Mouse (Mus musculus) cerebellum, postnatal 14 days (tissue): ENCODE data around the gene Tppp.
"Not testable (repeated sequence)": the region's sequence is repeated elsewhere in the genome, so short reads cannot be mapped to it uniquely, and the experiment has no call there.

Experiments
- DNase-seq, 2 experiments: peaks; one replicate each; pipeline ENCODE4 v3.0.0; 2021; ENCODE audit warnings: mixed read lengths in 2 of 2

The Tppp gene

DNA sequence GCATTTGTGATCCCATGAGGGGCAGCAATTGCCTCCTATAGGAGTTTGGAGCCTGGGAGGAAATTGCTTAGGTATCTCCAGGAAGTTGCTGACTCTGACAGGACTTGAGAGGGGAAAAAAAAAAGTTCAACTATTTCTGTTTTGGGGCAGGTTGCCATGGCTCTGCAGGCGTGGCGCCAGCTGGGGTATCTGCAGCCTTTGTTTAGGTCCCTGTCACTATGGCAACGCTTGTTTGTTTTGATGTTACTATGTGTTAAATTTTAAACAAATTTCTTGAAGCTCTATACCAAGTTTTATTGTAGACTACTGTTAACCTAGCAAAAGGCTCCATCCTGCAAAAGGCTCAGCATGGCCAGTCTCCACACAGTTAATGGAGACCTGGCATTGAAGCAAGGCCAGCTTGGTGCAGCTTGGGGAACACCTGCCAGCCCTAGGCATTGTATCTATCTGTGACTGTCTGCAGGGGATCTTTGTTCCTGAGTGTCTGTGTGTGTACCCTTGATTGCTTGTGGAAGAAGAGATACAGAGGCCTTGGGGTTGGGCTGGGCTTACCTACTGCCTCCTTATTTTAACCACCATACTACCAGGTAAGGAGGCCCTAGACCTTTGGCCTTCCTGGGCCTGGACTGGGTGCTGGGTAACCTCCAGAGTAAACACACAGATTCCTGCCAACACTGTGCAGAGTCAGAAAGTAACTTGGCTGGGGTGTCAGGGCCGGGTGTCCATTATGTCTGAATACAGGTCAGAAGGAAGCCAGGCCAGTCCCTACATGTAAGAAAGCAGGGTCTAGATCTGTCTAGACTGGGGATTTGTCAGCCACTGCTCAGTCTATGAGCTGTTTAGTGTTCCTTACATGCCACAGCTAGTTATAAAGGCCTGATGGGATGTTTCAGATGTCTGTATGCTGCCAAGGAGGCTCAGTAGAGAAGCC lies 16.2 kb downstream of the Tppp start:
- DNase-seq = peak in 1 of 2 experiments; percentile 24

DNA sequence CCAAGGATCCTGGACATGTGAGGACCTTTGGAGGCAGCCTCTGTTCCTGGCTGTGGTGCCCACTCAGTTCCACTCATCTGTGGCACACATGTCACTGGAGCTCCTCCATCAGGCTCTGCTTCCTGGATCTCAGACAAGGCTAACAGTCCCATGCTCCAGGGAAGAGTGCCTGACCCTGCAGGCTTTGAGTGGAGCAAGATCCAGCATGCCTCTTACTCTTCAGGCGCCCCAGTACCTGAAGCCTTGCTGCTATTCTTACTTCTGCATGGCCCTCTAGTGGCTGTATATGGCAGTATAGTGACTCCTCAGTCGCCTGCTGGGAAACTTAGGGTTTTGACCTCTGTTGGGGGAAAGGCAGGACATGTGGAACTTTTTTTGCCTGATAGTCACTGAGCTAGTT lies 17.0 kb downstream of the Tppp start:
- DNase-seq = peak; percentile 65

DNA sequence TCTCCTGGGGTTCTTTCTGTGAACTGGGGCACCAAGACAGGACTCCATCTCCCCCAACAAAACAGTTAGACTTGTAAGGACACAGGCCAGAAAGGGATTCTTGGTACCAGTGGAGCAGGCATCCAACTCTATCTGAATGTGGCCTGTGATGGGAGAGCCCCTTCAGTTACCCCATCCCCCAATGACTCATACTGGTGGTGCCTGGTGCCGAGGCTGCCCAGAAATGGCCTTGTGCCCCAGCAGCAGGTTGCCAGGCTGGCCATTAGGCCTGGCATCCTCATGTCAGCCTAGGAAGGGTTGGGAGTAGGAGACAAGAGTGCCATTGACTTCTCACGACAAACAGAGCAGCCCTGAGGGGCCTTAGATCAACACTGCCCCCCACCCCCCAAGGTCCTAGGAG lies 18.9 kb downstream of the Tppp start:
- DNase-seq = no peak

DNA sequence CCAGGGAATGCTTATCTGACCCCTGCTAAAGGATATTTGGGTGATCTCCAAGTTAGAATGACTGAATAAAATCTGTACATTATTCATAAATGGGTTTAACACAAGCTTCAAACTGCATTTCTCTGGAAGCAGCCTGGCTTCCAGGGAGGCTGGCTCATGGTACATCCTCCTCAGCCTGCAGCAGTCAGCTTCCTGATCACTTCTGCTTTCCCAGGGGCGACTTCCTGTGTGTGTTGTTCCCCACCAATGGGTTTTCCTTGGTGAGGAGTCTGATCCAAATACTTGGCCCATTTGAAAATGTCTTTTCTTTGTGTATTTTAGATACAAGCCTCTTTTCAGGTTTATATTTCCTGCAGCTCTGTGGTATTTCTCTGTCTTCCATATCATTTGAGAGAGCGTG lies 19.8 kb downstream of the Tppp start:
- DNase-seq = no peak

DNA sequence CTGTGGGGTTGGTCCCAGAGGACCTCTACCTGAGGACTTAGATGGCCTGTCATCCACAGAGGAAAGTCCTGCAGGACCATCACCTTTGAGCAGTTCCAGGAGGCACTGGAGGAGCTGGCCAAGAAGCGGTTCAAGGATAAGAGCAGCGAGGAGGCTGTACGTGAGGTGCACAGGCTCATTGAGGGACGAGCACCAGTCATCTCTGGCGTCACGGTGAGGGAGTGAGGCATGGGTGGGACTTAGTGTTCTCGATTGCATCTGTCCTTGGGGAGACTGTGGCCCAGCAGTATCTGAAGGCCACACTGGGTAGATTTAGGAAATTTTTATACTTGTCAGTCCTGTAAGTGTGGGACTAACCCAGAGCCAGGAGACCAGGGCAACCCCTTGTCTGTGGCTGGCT lies 21.5 kb downstream of the Tppp start:
- no peak for DNase-seq

DNA sequence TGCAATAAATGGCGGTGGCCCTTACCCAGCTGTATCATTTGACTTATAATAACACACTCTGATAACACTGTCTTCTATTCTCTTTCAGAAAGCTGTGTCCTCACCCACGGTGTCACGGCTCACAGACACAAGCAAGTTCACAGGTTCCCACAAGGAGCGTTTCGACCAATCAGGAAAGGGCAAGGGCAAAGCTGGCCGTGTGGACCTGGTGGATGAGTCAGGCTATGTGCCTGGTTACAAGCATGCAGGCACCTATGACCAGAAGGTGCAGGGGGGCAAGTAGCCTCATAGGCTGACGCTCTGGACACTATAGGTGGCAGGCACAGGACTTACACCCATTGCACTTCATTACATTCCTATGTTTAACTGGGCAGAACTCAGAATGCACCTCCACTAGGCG lies 21.9 kb downstream of the Tppp start:
- no peak for DNase-seq

DNA sequence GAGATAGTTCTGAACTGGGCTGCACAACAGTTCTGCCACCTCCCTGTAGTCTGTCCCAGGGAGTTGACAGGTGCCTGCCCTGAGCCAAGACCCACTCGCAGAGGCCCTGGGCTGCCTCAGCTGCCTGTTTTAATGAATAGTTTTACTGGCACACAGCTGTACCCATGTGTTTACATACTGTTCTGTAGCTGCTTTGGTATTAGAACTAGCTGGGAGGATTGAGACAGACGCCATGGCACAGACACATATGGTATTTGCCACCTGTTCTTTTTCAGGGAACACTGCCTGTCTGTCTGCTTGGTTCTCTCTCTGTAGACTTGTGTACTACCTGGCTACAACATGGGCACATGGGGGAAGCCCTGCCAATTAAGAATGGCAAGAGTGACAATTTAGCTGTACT lies 25.5 kb downstream of the Tppp start:
- DNase-seq = no peak

DNA sequence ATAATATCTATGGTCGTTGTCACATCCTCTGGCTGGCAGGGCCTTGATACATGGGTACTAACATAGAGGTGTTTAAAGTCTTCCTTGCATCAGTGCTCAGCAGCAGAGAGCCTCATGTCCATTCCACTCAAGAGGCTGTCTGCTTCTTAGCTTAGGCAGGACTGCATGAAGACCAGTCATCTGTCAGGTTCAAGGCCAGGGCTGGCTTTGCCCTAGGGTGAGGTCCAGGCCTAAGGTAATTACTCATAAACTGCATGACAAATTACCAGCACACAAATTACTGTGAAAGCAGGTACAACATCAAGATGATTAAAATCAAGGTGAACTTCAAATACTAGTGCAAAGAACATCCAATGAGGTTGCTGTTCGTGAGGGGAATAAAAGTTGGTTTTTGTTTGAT lies 26.6 kb downstream of the Tppp start:
- DNase-seq = no peak

DNA sequence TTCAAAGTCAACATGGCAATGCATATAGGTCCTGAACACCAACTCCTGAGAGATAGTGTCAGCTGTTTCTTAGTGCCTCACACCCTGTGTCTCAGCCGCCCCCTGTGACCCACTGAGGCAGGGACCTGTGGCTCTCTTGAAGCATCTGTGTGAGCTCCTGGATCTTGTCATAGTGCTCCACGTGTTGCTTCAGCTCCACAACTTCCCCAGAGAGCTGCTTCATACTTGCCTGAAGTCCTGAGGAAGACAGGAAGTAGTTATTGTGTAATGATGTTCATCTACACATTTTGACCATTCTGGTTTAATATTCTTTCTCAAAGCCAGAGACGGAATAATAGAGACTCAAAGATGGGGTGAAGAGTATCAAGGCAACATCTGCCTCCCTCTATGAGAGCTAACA lies 30.7 kb downstream of the Tppp start:
- no peak for DNase-seq

DNA sequence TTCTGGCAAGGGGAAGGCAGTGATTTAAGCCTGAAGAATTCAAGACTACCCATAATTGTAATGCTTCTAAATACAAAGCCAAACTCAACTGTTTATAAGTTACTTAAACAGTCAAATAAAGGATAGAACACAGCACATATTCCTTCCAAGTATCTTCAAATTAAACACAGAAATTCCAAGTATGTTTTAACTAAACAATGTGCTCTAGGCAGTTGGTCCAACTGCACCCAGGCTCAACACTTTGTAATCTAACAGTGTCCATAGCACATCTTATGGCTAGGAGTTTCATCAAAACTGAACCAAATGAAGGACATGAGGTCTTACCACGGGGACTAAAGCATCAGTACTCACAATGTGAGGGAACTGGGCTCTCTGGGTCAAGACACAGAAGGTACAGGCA lies 47.0 kb downstream of the Tppp start:
- no peak for DNase-seq

DNA sequence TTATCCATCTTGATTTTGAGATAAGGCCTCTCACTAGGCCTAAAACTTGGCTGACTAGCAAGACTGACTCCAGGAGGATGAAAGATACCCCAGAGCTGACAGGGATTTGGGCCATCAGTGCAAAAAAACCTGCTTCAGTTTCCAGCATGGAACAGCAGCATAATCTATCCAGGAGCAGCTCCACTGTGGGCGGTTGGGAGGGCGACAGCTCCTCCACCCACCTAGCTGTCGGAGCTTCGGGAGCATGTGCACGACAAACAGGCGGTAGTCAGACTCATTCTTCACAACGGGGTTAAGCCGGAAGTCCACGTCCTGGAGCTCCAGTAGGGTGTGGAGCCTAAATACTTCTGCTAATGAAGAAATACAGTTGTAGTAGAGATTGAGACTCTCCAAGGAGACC lies 48.9 kb downstream of the Tppp start:
- no peak for DNase-seq

DNA sequence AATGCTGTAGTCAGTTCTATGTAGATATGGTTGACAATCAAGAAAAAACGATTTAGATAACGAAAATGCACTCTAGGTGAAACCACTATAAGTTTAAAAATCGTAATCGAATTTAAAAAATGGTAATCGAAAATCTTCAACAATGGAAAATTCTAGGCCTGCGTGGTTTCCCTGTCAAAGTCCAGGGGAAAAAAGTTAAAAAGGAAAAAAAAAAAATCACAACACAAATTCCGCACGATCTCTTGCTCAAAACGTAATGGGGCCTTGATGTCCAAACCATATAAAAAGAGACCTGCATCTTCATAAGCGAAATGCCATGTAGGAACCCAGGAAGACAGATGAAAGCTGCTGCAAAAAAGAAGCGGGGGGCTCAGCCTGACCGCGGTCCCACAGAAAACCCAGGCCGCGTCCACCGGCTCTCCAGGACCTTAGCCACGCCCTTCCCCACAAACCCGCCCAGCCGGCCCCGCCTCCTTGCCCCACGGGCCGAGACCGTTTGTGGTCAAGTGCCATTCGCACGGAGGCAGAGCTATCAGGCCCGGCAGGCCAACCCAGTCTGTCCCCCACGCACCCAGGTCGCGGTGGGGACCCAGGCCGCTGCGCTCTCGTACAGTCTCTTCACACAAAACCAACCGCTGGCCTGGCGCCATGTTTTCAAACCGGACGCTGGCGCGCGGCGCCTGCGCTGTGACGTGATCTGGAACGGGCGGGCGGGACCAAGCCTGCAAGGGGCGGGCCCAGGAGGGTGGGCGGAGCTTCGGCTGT lies 52.6 kb downstream of the Tppp start, which contains the start of gene Cep72:
Cep72 (minus strand) TSS at position 687 of the 765 bp plus-strand sequence.
- DNase-seq = peak; percentile 94 to 97

DNA sequence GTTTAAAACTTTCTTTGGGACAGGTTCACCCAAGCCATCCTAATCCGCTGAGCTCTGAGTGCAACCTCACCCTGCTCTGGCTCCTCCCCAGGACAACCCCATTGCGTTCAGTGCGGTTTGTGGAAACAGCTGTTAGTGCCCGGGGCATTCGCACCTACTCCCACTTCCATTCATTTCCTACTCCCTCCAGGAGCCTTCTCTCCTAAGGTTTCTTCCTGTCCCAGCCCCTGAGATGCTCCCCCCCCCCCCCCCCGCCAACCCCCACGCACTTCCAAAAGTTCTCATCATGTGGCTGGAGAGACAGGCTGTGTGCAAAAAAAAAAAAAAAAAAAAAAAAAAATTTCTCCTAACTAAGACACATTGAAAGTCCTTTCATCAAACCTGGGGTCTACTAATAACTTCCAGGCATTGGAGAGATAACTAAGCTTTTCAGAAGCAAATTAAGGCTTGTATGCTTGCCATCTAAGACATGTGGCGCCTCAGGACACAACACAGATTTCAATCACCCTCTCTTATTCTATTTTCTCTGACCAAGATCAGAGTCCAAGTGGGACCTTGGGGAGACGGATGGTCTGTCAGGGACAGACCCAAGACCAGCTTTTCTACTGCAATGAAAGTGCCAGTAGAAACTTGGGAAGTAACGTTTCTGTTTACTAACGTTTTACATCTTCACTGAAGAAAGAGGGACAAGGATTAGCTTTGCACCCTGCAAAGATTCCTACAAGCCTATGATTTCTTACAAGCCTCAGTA lies 53.3 kb downstream of the Tppp start:
- DNase-seq = no peak

DNA sequence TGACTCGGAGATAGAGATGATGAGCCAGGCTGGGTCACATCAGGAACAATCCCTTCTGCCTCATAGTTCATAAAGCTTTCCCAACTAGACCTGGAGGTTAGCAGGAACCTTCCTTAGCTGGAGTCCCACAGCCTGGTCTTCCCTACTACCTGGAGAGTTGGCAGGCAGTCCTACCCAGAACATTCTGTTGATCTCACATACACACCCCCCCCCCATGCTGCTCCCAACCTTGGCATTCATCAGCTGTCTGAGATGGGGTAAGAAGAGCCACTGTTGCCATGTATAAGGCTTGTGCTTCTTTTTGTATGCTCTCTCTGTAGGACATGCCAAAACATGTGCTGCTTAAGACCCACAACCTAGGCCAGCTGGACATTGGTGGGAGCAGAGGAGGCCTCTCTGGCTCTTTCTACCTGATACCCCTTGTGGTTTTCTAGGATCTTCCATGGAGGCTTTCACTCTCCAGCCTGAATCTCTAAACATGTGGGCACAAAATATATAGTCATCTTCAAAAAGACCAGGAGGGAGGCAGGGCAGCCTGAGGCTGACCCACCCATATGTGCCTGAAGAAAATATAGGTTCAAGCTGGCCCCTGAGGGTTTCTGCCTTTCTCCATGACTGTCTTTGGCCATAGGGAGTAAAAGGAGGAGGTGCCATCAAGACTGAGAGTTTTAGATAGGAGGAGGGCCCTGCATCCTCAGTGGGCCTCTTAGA lies 54.3 kb downstream of the Tppp start:
- DNase-seq = no peak

DNA sequence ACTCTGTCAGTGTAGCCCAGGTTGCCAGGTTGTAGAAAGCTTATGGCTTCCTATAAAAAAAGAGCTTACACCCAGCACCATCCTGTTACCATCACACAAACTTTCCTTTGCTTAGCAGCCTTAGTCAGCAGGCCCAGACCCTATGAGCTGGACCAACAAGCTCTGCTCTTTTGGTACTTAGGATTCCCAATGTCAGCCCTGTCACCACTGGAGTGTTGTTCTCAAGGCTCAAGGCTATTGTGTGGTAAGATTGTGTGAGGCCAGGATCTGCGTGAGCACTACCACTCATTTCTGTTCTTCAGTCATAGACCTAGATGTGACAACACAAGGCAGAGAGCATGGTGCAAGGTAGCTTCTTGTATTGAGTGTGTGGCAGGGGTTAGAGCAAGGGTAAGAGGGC lies 57.4 kb downstream of the Tppp start:
- DNase-seq = no peak

DNA sequence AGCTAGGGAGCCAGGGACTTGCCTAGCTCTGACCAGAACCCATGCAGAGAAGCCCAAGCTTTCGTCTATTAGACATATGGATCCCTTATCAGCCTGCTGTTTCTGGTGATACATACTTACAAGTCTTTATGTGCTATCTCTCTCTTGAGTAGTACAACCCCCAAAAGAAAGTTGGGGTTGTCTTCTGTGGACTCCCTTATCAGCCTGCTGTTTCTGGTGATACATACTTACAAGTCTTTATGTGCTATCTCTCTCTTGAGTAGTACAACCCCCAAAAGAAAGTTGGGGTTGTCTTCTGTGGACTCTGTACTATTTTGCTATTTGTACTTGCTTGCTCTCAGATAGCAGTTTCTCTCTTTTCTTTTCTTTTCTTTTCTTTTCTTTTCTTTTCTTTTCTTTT lies 62.0 kb downstream of the Tppp start:
- not testable (repeated sequence) for DNase-seq

DNA sequence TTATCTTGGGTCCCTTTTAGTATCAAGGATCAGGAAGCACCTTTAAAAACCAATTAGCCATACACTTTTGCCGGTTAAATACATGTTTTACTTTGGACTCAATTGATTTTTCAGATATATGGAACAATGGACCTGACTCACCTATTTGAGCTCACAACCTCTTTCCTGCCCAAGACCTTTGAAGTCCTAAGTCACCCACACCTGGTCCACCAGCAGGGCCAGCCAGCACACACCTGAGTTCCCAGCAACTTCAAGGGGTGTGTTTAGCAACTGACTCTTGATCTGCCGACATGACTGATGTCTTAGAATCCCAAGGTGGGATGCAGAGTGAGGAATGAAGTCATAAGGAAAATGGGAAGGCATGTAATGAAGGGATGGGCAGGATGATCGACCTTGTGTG lies 62.5 kb downstream of the Tppp start:
- no peak for DNase-seq

DNA sequence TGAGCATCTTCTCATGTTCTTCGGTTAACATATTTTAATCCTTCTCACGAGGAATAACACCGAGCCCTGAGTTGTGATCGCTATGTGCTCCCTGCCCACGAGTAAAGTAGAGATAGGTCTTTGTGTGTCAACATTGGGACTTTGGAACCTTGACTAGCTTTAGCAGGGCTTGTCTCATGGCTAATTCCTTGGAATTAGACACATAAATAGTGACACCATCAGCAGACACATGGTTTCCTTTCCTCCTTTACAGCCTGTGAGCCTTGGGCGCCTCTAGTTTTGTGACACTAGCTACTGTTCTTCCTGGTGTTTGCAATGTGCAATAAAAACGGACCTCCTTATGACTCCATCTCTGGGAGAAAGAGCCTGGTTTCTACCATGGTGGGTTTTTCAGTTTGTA lies 64.2 kb downstream of the Tppp start:
- DNase-seq = no peak
